Mouse (Mus musculus): ENCODE data around the gene Fyn. TPM values are rescaled to one million over a fixed set of nuclear protein-coding genes. Genes with fewer than 3 reads are reported as not detected.

The Fyn gene
- total and polyA plus RNA-seq, 3 experiments: 14.9 to 42.4 (median 19.9) TPM

DNA sequence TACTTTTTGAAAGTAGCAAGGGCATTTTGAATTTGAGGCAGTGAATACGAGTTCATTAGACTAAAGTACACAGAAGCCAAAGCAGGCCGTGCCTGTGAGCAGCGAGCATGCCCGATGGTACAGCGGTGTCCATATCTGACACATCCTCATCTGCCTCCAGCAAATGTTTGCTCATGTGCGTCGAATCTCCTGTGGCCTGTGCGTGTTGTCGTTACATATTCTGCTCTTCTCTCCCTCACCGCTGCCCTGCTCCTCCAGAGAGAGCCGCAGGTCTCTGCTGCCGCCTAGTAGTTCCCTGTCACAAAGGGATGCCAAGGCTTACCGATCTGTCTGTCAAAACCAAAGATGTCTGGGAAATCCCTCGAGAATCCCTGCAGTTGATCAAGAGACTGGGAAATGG is 160.5 kb downstream of the Fyn start:
- H3K4me3 ChIP-seq (replicated peaks in 1 of 3; ENCODE audit: low read depth in 2 of 3, low read length in 2 of 3, poor library complexity in 1 of 3): no peak overlapping the region
- dilution Hi-C loops (cut with MboI; ENCODE audit: extremely low pct_ligation_motif_present, extremely low pct_unique_long_range_greater_than_20kb, low sequenced_read_pairs): no loop called here
- in situ Hi-C loops (cut with MboI; ENCODE audit: low pct_ligation_motif_present, low pct_unique_long_range_greater_than_20kb, low sequenced_read_pairs): no loop called here

DNA sequence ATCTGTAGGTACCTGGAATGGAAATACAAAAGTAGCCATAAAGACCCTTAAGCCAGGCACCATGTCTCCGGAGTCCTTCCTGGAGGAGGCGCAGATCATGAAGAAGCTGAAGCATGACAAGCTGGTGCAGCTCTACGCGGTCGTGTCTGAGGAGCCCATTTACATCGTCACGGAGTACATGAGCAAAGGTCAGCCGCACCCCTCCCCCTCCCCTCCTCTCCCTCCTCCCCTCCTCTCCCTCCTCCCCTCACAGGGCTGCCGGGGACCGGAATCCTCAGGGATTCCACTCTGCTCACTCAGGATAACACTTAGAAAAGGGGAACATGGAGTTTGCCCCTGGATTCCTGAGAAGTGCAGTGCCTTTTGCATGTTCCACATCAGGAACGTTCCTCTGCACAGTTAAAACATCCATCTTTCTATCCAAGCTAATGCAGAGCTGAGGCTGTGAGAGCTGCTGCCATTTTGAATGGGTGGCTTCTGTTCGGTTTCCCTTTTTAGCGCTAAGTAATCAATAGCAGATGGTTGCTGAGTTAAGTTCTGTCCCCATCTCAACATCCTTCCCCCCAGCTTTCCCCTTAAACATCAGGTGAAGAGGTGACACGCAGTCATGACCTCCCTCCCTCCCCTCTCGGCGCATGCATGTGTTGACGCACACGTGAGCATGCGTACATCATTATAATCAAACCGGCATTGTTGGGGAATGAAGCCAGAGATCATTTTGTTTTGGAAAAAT is 163.5 kb downstream of the Fyn start:
- Histone ChIP-seq H3K27me3 (replicated peaks) (no peaks in the 10 kb centered on the region), H3K4me3 (replicated peaks in 1 of 3; ENCODE audit: low read depth in 2 of 3, low read length in 2 of 3, poor library complexity in 1 of 3) (no peak overlapping the region), H3K4me1 (ENCODE audit: control insufficient read depth in 1 of 2, insufficient read depth in 2 of 2) (peaks cover 0 to 2% of the 10 kb centered on the region in 2 experiments; a peak in 1 of 4 replicates), H3K79me2 (replicated peaks; ENCODE audit: control insufficient read depth, extremely low read depth, insufficient read depth, poor library complexity, severe bottlenecking) (no peaks in the 10 kb centered on the region), H3K9me3 (replicated peaks; ENCODE audit: low read length) (no peaks in the 10 kb centered on the region), H3K4me2 (ENCODE audit: insufficient read depth, low read depth, poor library complexity, severe bottlenecking) (no peak overlapping the region), H3K27ac (ENCODE audit: insufficient read depth, low read depth) (no peak overlapping the region), H3K36me3 (replicated peaks in 1 of 2; ENCODE audit: control insufficient read depth in 1 of 2, insufficient read depth in 1 of 2, low read length in 1 of 2) (peaks cover 0 to 84% of the 10 kb centered on the region in 2 experiments), H3K9ac (ENCODE audit: insufficient read depth, low read depth) (no peak overlapping the region)
- in situ Hi-C loops (cut with MboI; ENCODE audit: low pct_ligation_motif_present, low pct_unique_long_range_greater_than_20kb, low sequenced_read_pairs) (no loop called here), dilution Hi-C loops (cut with MboI; ENCODE audit: extremely low pct_ligation_motif_present, extremely low pct_unique_long_range_greater_than_20kb, low sequenced_read_pairs) (no loop called here)
- no peak for DNase-seq (ENCODE audit: extremely low read depth)
- no peak for TF ChIP-seq MAFK (IDR thresholded peaks at IDR 0.05; ENCODE audit: insufficient replicate concordance, low read length)
- no peak for TF ChIP-seq ETS1 (conservative IDR thresholded peaks at IDR 0.05; ENCODE audit: low read depth, low read length)
- no peak for TF ChIP-seq POLR2AphosphoS2 (IDR thresholded peaks at IDR 0.05; ENCODE audit: low read depth, low read length)
- TF ChIP-seq SIN3A (IDR thresholded peaks at IDR 0.05; ENCODE audit: low read length): no peak
- no peak for TF ChIP-seq TBP (conservative IDR thresholded peaks at IDR 0.05; ENCODE audit: low read depth, low read length)
- no peak for TF ChIP-seq USF2 (conservative IDR thresholded peaks at IDR 0.05; ENCODE audit: low read depth, low read length)
- TF ChIP-seq KAT2A (IDR thresholded peaks at IDR 0.05; ENCODE audit: insufficient replicate concordance, low read length): no peak
- TF ChIP-seq ZNF384 (IDR thresholded peaks at IDR 0.05; ENCODE audit: low read depth, low read length): no peak
- no peak for TF ChIP-seq MXI1 (IDR thresholded peaks at IDR 0.05; ENCODE audit: low read depth, low read length)
- TF ChIP-seq ELF1 (IDR thresholded peaks at IDR 0.05; ENCODE audit: low read depth, low read length): no peak
- no peak for TF ChIP-seq ZMIZ1 (IDR thresholded peaks at IDR 0.05; ENCODE audit: low read depth, low read length)

More for the DNA sequence above, 160.5 kb downstream of the Fyn start:
- peaks cover 0 to 11% of the 10 kb centered on the region in 2 experiments; a peak in 1 of 4 replicates for H3K4me1 ChIP-seq (ENCODE audit: control insufficient read depth in 1 of 2, insufficient read depth in 2 of 2)
- H3K36me3 ChIP-seq (replicated peaks in 1 of 2; ENCODE audit: control insufficient read depth in 1 of 2, insufficient read depth in 1 of 2, low read length in 1 of 2): peaks cover 0 to 85% of the 10 kb centered on the region in 2 experiments
- H3K79me2 ChIP-seq (replicated peaks; ENCODE audit: control insufficient read depth, extremely low read depth, insufficient read depth, poor library complexity, severe bottlenecking): no peaks in the 10 kb centered on the region
- DNase-seq (ENCODE audit: extremely low read depth): no peak
- H3K4me2 ChIP-seq (ENCODE audit: insufficient read depth, low read depth, poor library complexity, severe bottlenecking): no peak overlapping the region
- no peaks in the 10 kb centered on the region for H3K9me3 ChIP-seq (replicated peaks; ENCODE audit: low read length)
- no peak overlapping the region for H3K9ac ChIP-seq (ENCODE audit: insufficient read depth, low read depth)
- TF ChIP-seq BHLHE40 (IDR thresholded peaks at IDR 0.05; ENCODE audit: low read depth, low read length) (no peak), MXI1 (IDR thresholded peaks at IDR 0.05; ENCODE audit: low read depth, low read length) (no peak), USF2 (conservative IDR thresholded peaks at IDR 0.05; ENCODE audit: low read depth, low read length) (no peak), JUND (conservative IDR thresholded peaks at IDR 0.05; ENCODE audit: low read depth, low read length) (no peak), SIN3A (IDR thresholded peaks at IDR 0.05; ENCODE audit: low read length) (no peak)
- H3K27ac ChIP-seq (ENCODE audit: insufficient read depth, low read depth): no peak overlapping the region
- H3K27me3 ChIP-seq (replicated peaks): no peaks in the 10 kb centered on the region
